Mouse (Mus musculus) forebrain, embryonic 14.5 days (tissue): Measurements from ENCODE around the gene Psg19. TPM values are rescaled to one million over a fixed set of nuclear protein-coding genes. Genes with fewer than 3 reads are reported as not detected.
"Not testable (repeated sequence)": the region's sequence is repeated elsewhere in the genome, so short reads cannot be mapped to it uniquely, and the experiment has no call there.

Source experiments
- ATAC-seq: fragments of 200-750 bp; cut with Nextera tagmentation; 2 replicates; pipeline ENCODE4 v1.8.0; 2017; ENCODE audit warnings: mild to moderate bottlenecking, moderate library complexity
- DNase-seq: peaks from one replicate; pipeline ENCODE4 v3.0.0-alpha.2; 2015; ENCODE audit warnings: low spot score
- H3K27ac ChIP-seq: fragments of 300-500 bp; sonication (generic); 2 replicates; pipeline ENCODE4 v1.5.1; 2014; ENCODE audit warnings: low read depth, mild to moderate bottlenecking, control low read depth, low read length, moderate library complexity
- H3K27me3 ChIP-seq: fragments of 300-500 bp; sonication (generic); replicated peaks from 2 replicates; pipeline ENCODE4 v1.6.1; 2014; ENCODE audit warnings: low read length, control low read depth, mixed read lengths; ENCODE audit not compliant: control insufficient read depth, insufficient read depth
- H3K36me3 ChIP-seq: fragments of 300-500 bp; sonication (generic); 2 replicates; pipeline ENCODE4 v1.6.1; 2014; ENCODE audit warnings: low read length, control low read depth; ENCODE audit not compliant: control insufficient read depth, insufficient read depth
- H3K4me1 ChIP-seq: fragments of 300-500 bp; sonication (generic); 2 replicates; pipeline ENCODE4 v1.6.1; 2014; ENCODE audit warnings: antibody characterized with exemption, low read length, control low read depth; ENCODE audit not compliant: control insufficient read depth, insufficient read depth
- H3K4me2 ChIP-seq: fragments of 300-500 bp; sonication (generic); 2 replicates; pipeline ENCODE4 v1.6.1; 2014; ENCODE audit warnings: mild to moderate bottlenecking, control low read depth, low read length
- H3K4me3 ChIP-seq: fragments of 300-500 bp; sonication (generic); 2 replicates; pipeline ENCODE4 v1.5.1; 2014; ENCODE audit warnings: low read depth, low read length, control low read depth
- H3K9ac ChIP-seq: fragments of 300-500 bp; sonication (generic); 2 replicates; pipeline ENCODE4 v1.6.1; 2014; ENCODE audit warnings: mild to moderate bottlenecking, low read length, control low read depth, moderate library complexity
- H3K9me3 ChIP-seq: fragments of 300-500 bp; sonication (generic); replicated peaks from 2 replicates; pipeline ENCODE4 v1.6.1; 2016; ENCODE audit warnings: low read length, control low read depth, mixed read lengths; ENCODE audit not compliant: control insufficient read depth
- WGBS: fragments of 180-500 bp; shearing (Covaris S2); extraction: QIAGEN DNeasy Blood & Tissue Kit; methylation state at CpG from one replicate; pipeline ENCODE4 v1.1.7; 2014; 5-methylcytosine and 5-hydroxymethylcytosine counted together
- polyA plus RNA-seq: library from polyadenylated mRNA; unstranded; fragments of >200 nt; fragmentation: Nextera tagmentation; extraction: Ambion mirVana; gene quantifications from 2 replicates; pipeline ENCODE4 v1.2.1, GENCODE M21; 2014

Psg19 gene
- polyA plus RNA-seq, 1 experiment from 2014 or later, result not detected

- H3K9ac ChIP-seq, result no peak overlapping the region
- 68% methylated on average over 26 of the region's 26 CpGs for WGBS
- no peak overlapping the region for H3K4me2 ChIP-seq
- H3K27ac ChIP-seq, result no peak overlapping the region
- H3K4me3 ChIP-seq, result no peak overlapping the region
- DNase-seq, result no peak
- H3K27me3 ChIP-seq, result no peaks in the 10 kb centered on the region
- no peaks in the 10 kb centered on the region for H3K36me3 ChIP-seq
- no peaks in the 10 kb centered on the region for H3K4me1 ChIP-seq
- H3K9me3 ChIP-seq, result no peaks in the 10 kb centered on the region
- no peak for ATAC-seq
These were observed 29.6 kb upstream of the Psg19 start for GRCm38 (mm10) chr7:18827792-18828546.

- DNase-seq (no peak), ATAC-seq (no peak)
- WGBS, result 72% methylated on average over 3 of the region's 3 CpGs
- H3K4me3 ChIP-seq, result no peak within 1 kb of the TSS
- no peaks in the 10 kb centered on the region for H3K9me3 ChIP-seq
- H3K4me2 ChIP-seq, result no peak within 1 kb of the TSS
- no peak within 1 kb of the TSS for H3K27ac ChIP-seq
- no peaks in the 10 kb centered on the region for H3K4me1 ChIP-seq
- H3K36me3 ChIP-seq, result no peaks in the 10 kb centered on the region
- H3K9ac ChIP-seq, result no peak within 1 kb of the TSS
- no peaks in the 10 kb centered on the region for H3K27me3 ChIP-seq
These were observed 23.2 kb upstream of the Psg19 start, which contains the start of gene Psg17 for GRCm38 (mm10) chr7:18821507-18821906. Psg17 (minus strand) TSS chr7:18821607.

GRCm38 (mm10) chr7:18818301-18818700 lies 20.0 kb upstream of the Psg19 start:
- no peak overlapping the region for H3K9ac ChIP-seq
- no peaks in the 10 kb centered on the region for H3K9me3 ChIP-seq
- DNase-seq, result no peak
- no peaks in the 10 kb centered on the region for H3K4me1 ChIP-seq
- H3K4me3 ChIP-seq, result no peak overlapping the region
- no peaks in the 10 kb centered on the region for H3K36me3 ChIP-seq
- no peak overlapping the region for H3K27ac ChIP-seq
- H3K4me2 ChIP-seq, result no peak overlapping the region
- WGBS, result 81% methylated on average over 9 of the region's 9 CpGs
- no peak for ATAC-seq
- H3K27me3 ChIP-seq, result no peaks in the 10 kb centered on the region

GRCm38 (mm10) chr7:18803526-18803925 lies 5.2 kb upstream of the Psg19 start:
- Histone ChIP-seq H3K27ac (no peak overlapping the region), H3K9ac (no peak overlapping the region), H3K9me3 (no peaks in the 10 kb centered on the region), H3K4me3 (no peak overlapping the region), H3K27me3 (no peaks in the 10 kb centered on the region), H3K4me1 (no peaks in the 10 kb centered on the region), H3K36me3 (no peaks in the 10 kb centered on the region), H3K4me2 (no peak overlapping the region)
- DNase-seq (no peak), ATAC-seq (no peak)

DNA sequence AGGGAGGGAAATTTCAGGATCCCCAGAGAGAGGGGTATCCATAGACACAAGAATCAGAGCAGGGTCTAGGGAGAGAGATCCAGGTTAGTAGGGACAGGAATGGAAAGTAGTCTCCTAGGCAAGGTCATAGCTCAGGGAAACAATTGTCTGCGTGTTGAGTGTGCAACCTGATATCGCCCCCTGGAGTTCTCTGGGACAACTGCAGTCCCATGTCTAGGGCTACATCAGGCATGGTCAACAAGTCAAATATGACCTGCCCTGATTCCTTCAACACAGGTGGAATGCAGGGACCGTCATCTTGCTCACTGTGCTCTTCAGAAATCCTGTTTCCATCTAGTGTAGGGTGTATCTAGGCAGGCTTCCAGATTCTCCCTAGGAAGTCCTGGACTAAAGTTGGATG lies 809 bp upstream of the Psg19 start:
- no peak for ATAC-seq
- Histone ChIP-seq H3K9ac (no peak overlapping the region), H3K4me1 (no peaks in the 10 kb centered on the region), H3K27ac (no peak overlapping the region), H3K9me3 (no peaks in the 10 kb centered on the region), H3K27me3 (no peaks in the 10 kb centered on the region), H3K4me2 (no peak overlapping the region), H3K4me3 (no peak overlapping the region), H3K36me3 (no peaks in the 10 kb centered on the region)
- DNase-seq, result no peak
- 41% methylated on average over 3 of the region's 3 CpGs for WGBS

DNA sequence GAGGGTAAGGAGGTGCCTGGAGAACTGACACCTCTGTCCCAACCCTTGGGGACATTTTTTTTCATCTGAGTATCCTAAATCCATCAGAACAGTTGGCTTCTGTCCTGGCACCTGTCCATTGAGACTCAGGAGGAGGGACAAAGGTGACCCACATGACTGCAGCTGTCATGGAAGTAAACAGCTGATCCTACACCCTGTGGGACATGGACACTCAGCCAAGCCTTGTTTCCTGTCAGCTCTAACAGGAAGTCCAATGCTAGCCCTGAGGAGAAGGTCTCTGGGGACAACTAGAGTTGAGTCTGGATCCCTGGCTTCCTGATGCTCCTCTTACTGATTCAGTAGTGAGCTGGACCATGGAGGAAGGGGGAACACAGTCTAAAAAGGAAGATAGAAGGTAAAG lies 7.6 kb downstream of the Psg19 start:
- H3K27ac ChIP-seq, ATAC-seq, H3K9ac ChIP-seq, H3K4me2 ChIP-seq, H3K4me3 ChIP-seq, H3K9me3 ChIP-seq, H3K36me3 ChIP-seq, H3K4me1 ChIP-seq, H3K27me3 ChIP-seq, DNase-seq: not testable (repeated sequence)

DNA sequence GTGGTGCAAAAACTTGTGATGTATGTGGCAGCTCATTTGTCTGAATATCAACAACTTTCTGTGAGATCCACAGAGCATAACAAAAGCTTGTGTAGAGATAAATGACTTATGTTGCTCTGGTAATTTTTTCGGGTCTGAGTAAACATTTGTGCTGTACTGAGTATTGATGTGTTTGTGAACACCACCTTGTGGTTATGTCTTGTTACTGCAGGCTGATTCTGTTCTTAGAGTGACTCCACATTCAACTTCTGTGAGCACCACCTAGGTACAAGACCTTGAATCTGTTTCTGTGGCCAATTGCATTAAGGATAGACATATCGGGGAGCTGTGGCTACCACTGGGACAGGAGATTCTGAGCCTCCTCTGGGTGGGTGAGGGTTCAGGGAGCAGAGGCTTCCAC lies 17.0 kb downstream of the Psg19 start:
- H3K9me3 ChIP-seq, H3K4me3 ChIP-seq, ATAC-seq, H3K36me3 ChIP-seq, H3K27ac ChIP-seq, H3K27me3 ChIP-seq, H3K4me2 ChIP-seq, H3K4me1 ChIP-seq, H3K9ac ChIP-seq: not testable (repeated sequence)
- WGBS, result 37% methylated on average over 2 of the region's 2 CpGs
- peak; percentile 7 for DNase-seq

- no peak overlapping the region for H3K9ac ChIP-seq
These were observed 19.0 kb downstream of the Psg19 start for GRCm38 (mm10) chr7:18779337-18779781.

GRCm38 (mm10) chr7:18762885-18763284 lies 35.4 kb downstream of the Psg19 start:
- not testable (repeated sequence) for H3K4me1 ChIP-seq, H3K9me3 ChIP-seq, H3K4me3 ChIP-seq, H3K36me3 ChIP-seq, DNase-seq, H3K4me2 ChIP-seq, ATAC-seq, H3K27ac ChIP-seq, H3K27me3 ChIP-seq, H3K9ac ChIP-seq
- WGBS, result 0% methylated on average over 1 of the region's 2 CpGs

More at GRCm38 (mm10) chr7:18779337-18779781, 19.0 kb downstream of the Psg19 start:
- no peak overlapping the region for H3K4me3 ChIP-seq
- no peak for ATAC-seq
- H3K9me3 ChIP-seq, result no peaks in the 10 kb centered on the region
- H3K27me3 ChIP-seq, result no peaks in the 10 kb centered on the region
- no peaks in the 10 kb centered on the region for H3K36me3 ChIP-seq
- H3K27ac ChIP-seq, result no peak overlapping the region
- H3K4me2 ChIP-seq, result no peak overlapping the region
- DNase-seq, result no peak
- H3K4me1 ChIP-seq, result no peaks in the 10 kb centered on the region
